ENCODE assay signal across 7 mouse cellular contexts in genomic region chr10:93640953-93641820, GRCm38 (mm10). TPM values are rescaled to one million over a fixed set of nuclear protein-coding genes. Genes with fewer than 3 reads are reported as not detected.
DNase-seq lines count a peak whose midpoint lies in the region; ATAC-seq and TF ChIP-seq lines count a peak whose summit lies in the region.

No protein-coding gene starts in this region.

- peaks cover 0 to 3% of the 10 kb centered on the region in 2 experiments; a peak in 2 of 4 replicates for H3K4me1 ChIP-seq in ES-E14 (ENCODE audit: control insufficient read depth in 2 of 2, insufficient read depth in 2 of 2, low read length in 2 of 2, poor library complexity in 1 of 2)
- 0 out of 2 replicates have a peak, but pooled peaks cover 2% of the 10 kb centered on the region for H3K4me1 ChIP-seq in embryonic fibroblast, embryonic 13.5 days (ENCODE audit: control insufficient read depth, insufficient read depth, low read length)
- peaks cover 11% of the 10 kb centered on the region for H3K4me1 ChIP-seq in heart, embryonic 16.5 days (ENCODE audit: control insufficient read depth, insufficient read depth, low read length)

- peak overlapping the region; percentile 45 to 74 for H3K4me3 ChIP-seq in ES-E14 (ENCODE audit: insufficient read depth in 1 of 2, low read depth in 1 of 2, low read length in 2 of 2, poor library complexity in 1 of 2, severe bottlenecking in 1 of 2)
- peak overlapping the region; percentile 70 for H3K4me3 ChIP-seq in embryonic fibroblast, embryonic 13.5 days (ENCODE audit: insufficient read depth, low read length)
- peak overlapping the region; percentile 77 for H3K4me3 ChIP-seq in heart, embryonic 16.5 days (ENCODE audit: low read length)

- peak overlapping the region; percentile 56; the same call in 1 of the 2 replicates for H3K9ac ChIP-seq in ES-E14 (ENCODE audit: insufficient read depth, low read depth, low read length, poor library complexity, severe bottlenecking)
- H3K9ac ChIP-seq in heart, embryonic 16.5 days (ENCODE audit: low read length), result peak overlapping the region; percentile 87

- TF ChIP-seq POLR2A in embryonic fibroblast, embryonic 13.5 days (IDR thresholded peaks at IDR 0.05; ENCODE audit: low read depth, low read length), result peak; percentile 61

- peaks cover 31% of the 10 kb centered on the region for H3K27me3 ChIP-seq in heart, embryonic 16.5 days (ENCODE audit: control insufficient read depth, insufficient read depth, low read length)

- in situ Hi-C loops in ES-E14 (cut with MboI; ENCODE audit: low sequenced_read_pairs in 2 of 2, unreplicated experiment in 2 of 2), result no loop called here

- peak overlapping the region; percentile 90 for H3K4me2 ChIP-seq in heart, embryonic 16.5 days (ENCODE audit: low read depth, low read length)

- H3K9me3 ChIP-seq in ES-E14 (ENCODE audit: control insufficient read depth, insufficient read depth, low read depth, low read length), result no peaks in the 10 kb centered on the region
- H3K9me3 ChIP-seq in heart, embryonic 16.5 days (replicated peaks; ENCODE audit: control insufficient read depth, low read length), result no peaks in the 10 kb centered on the region

- no peak for DNase-seq in ES-E14 (ENCODE audit: low read depth, low spot score)
- DNase-seq in adrenal gland, postnatal 25 days, result peak; percentile 54
- DNase-seq in kidney, postnatal 10 days, result peak; percentile 66
- DNase-seq in lung, postnatal 4 days, result peak; percentile 45 to 61
- DNase-seq in right cerebral cortex, postnatal 25 days, result peak; percentile 41

- TF ChIP-seq CTCF in embryonic fibroblast, embryonic 13.5 days (IDR thresholded peaks at IDR 0.05; ENCODE audit: borderline replicate concordance, insufficient read depth, low read length), result no peak

- under 1% methylated on average over 56 of the region's 73 CpGs for WGBS in heart, embryonic 16.5 days

- peak; percentile 54 for ATAC-seq in heart, embryonic 16.5 days (replicated peaks; ENCODE audit: extremely low read depth, insufficient read depth, low FRiP score)

- H3K36me3 ChIP-seq in ES-E14 (ENCODE audit: control insufficient read depth, insufficient read depth, low read length, poor library complexity, severe bottlenecking), result no peaks in the 10 kb centered on the region
- no peaks in the 10 kb centered on the region for H3K36me3 ChIP-seq in heart, embryonic 16.5 days (ENCODE audit: control insufficient read depth, insufficient read depth)

- H3K27ac ChIP-seq in ES-E14 (ENCODE audit: insufficient read depth, low read depth, low read length, poor library complexity, severe bottlenecking), result no peak overlapping the region
- peak overlapping the region; percentile 20 for H3K27ac ChIP-seq in embryonic fibroblast, embryonic 13.5 days (ENCODE audit: insufficient read depth, low read length)
- peak overlapping the region; percentile 53 for H3K27ac ChIP-seq in heart, embryonic 16.5 days (ENCODE audit: low read length)

TF ChIP-seq in ES-E14, 5 proteins besides CTCF, POLR2A, EP300 and RAD21:
- TF ChIP-seq CHD2 (IDR thresholded peaks at IDR 0.05; ENCODE audit: low read depth, low read length) (no peak), MAFK (IDR thresholded peaks at IDR 0.05; ENCODE audit: insufficient read depth, low read depth, low read length) (no peak), ZC3H11A (IDR thresholded peaks at IDR 0.05; ENCODE audit: borderline replicate concordance, low read depth, low read length) (no peak), ZNF384 (IDR thresholded peaks at IDR 0.05; ENCODE audit: low read depth, low read length) (no peak), HCFC1 (IDR thresholded peaks at IDR 0.05; ENCODE audit: borderline replicate concordance, insufficient read depth, low read length) (no peak)

RNA-seq across cellular contexts. Expression of gene Ntn4, which starts 0.7 kb away (rescaled TPM):
- total RNA-seq in ES-E14 (2012; rRNA removed), result 0.85 and 1.9 TPM in 2 replicates
- 12.8 and 13.2 TPM in 2 replicates for total RNA-seq in adrenal gland, postnatal 25 days (2021)
- polyA plus RNA-seq in embryonic fibroblast, embryonic 13.5 days (2011; ENCODE audit: insufficient read length, low read depth, missing spikeins), result 18.6 and 39.8 TPM in 2 replicates
- 2.8 and 5.0 TPM in 2 replicates for polyA plus RNA-seq in heart, embryonic 16.5 days (2015; fragmentation: Nextera tagmentation; extraction: Ambion mirVana)

RNA-seq across cellular contexts. Expression of gene Snrpf, which starts 51.7 kb away (rescaled TPM):
- 77.7 and 103 TPM in 2 replicates for total RNA-seq in ES-E14 (2012; rRNA removed)
- total RNA-seq in adrenal gland, postnatal 25 days (2021), result 14.6 and 17.7 TPM in 2 replicates
- polyA plus RNA-seq in embryonic fibroblast, embryonic 13.5 days (2011; ENCODE audit: insufficient read length, low read depth, missing spikeins), result 34.3 and 37.7 TPM in 2 replicates
- 61.1 and 70.9 TPM in 2 replicates for polyA plus RNA-seq in heart, embryonic 16.5 days (2015; fragmentation: Nextera tagmentation; extraction: Ambion mirVana)
